Mouse (Mus musculus) lung, embryonic 15.5 days (tissue): ENCODE measurements around the gene Fndc3b. TPM values are rescaled to one million over a fixed set of nuclear protein-coding genes. Genes with fewer than 3 reads are reported as not detected.
"Not testable (repeated sequence)": the region's sequence is repeated elsewhere in the genome, so short reads cannot be mapped to it uniquely, and the experiment has no call there.

Experiments
- ATAC-seq: fragments of 200-750 bp; cut with Nextera tagmentation; 2 replicates; pipeline ENCODE4 v1.8.0; 2017; ENCODE audit warnings: moderate number of reproducible peaks, borderline replicate concordance; ENCODE audit not compliant: low FRiP score, low TSS enrichment; ENCODE audit errors: extremely low read depth
- H3K27ac ChIP-seq: fragments of 300-500 bp; sonication (generic); 2 replicates; pipeline ENCODE4 v1.5.1; 2015; ENCODE audit warnings: moderate library complexity, mild to moderate bottlenecking, inconsistent platforms
- H3K27me3 ChIP-seq: fragments of 300-500 bp; sonication (generic); 2 replicates; pipeline ENCODE4 v1.6.1; 2015; ENCODE audit warnings: inconsistent platforms
- H3K36me3 ChIP-seq: fragments of 300-500 bp; sonication (generic); 2 replicates; pipeline ENCODE4 v1.6.1; 2015; ENCODE audit warnings: inconsistent platforms
- H3K4me1 ChIP-seq: fragments of 300-500 bp; sonication (generic); 2 replicates; pipeline ENCODE4 v1.6.1; 2015; ENCODE audit warnings: inconsistent platforms
- H3K4me2 ChIP-seq: fragments of 300-500 bp; sonication (generic); 2 replicates; pipeline ENCODE4 v1.6.1; 2015; ENCODE audit warnings: inconsistent platforms, mild to moderate bottlenecking, moderate library complexity
- H3K4me3 ChIP-seq: fragments of 300-500 bp; sonication (generic); 2 replicates; pipeline ENCODE4 v1.5.1; 2015; ENCODE audit warnings: mild to moderate bottlenecking, inconsistent platforms
- H3K9ac ChIP-seq: fragments of 300-500 bp; sonication (generic); 2 replicates; pipeline ENCODE4 v1.6.1; 2015; ENCODE audit warnings: inconsistent platforms
- H3K9me3 ChIP-seq: fragments of 300-500 bp; sonication (generic); 2 replicates; pipeline ENCODE4 v1.6.1; 2016; ENCODE audit warnings: inconsistent platforms
- WGBS: fragments of 180-500 bp; shearing (Covaris S2); methylation state at CpG from one replicate; pipeline ENCODE4 v1.1.7; 2015; 5-methylcytosine and 5-hydroxymethylcytosine counted together
- polyA plus RNA-seq: library from polyadenylated mRNA; unstranded; fragments of >200 nt; fragmentation: Nextera tagmentation; extraction: Ambion mirVana; gene quantifications from 2 replicates; pipeline ENCODE4 v1.2.1, GENCODE M21; 2015

The Fndc3b gene
- polyA plus RNA-seq, 1 experiment from 2014 or later, result 35.7 TPM

DNA sequence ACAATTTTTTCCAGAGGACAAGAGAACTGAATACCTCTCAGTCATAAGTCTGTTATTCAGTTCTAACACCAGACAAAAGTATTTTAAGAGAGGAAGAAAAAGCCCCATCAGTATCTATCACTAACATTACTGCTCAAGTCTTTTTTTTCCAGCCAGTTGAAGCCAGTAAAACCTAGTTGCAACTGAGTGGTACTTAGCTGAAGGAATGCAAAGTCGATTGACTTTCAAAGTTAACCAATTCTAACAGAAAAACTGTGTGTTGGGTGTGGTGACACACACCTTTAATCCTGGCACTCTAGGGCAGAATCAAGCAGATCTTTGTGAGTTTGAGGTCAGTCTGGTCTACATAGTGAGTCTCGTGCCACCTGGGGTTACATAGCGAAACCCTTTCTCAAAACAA, 304.7 kb downstream of the Fndc3b start:
- Histone ChIP-seq H3K4me2 (no peak overlapping the region), H3K9me3 (no peaks in the 10 kb centered on the region), H3K36me3 (no peaks in the 10 kb centered on the region), H3K9ac (no peak overlapping the region), H3K27me3 (no peaks in the 10 kb centered on the region), H3K4me1 (no peaks in the 10 kb centered on the region), H3K27ac (no peak overlapping the region), H3K4me3 (no peak overlapping the region)
- 67% methylated on average over 3 of the region's 3 CpGs for WGBS
- ATAC-seq, result no peak

DNA sequence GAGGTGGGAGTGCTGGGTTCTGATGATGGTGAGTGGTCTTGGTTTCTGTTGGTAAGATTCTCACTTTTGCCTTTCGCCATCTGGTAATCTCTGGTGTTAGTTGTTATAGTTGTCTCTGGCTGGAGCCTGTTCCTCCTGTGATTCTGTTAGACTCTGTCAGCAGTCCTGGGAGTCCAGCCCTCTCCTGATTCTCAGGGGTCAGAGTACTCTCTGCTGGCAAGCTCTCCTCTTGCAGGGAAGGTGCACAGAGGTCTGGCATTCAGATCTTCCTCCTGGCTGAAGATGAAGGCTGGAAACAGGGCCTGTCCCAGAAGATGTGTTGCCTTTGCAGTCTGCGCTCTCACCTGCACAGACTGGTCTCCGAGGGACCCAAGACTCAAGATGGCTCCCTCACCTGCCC, 310.1 kb downstream of the Fndc3b start:
- not testable (repeated sequence) for H3K4me2 ChIP-seq, H3K9ac ChIP-seq, H3K36me3 ChIP-seq, H3K27ac ChIP-seq, H3K4me1 ChIP-seq, H3K4me3 ChIP-seq, H3K9me3 ChIP-seq, ATAC-seq, H3K27me3 ChIP-seq
- WGBS, result 95% methylated on average over 3 of the region's 3 CpGs

DNA sequence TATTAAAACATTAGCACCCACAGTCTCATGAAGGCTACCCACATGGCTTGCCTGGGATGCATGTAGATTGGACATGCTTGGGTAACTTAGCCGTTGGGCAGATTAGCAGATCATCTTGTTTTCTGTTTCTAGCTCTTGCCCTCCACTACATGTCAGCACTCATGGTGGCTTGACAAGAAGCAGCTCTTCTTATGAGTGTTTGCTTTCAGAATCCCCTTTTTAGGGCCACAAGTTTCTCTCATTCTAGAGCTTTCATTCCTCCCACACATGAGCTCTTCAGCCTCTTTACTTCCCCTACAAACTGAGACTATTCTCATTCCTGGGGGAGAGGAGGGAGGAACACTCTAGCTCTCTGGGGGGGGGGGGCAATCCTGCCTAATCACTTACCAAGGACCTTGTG, 321.2 kb downstream of the Fndc3b start:
- WGBS, result 72% methylated on average over 1 of the region's 1 CpGs
- H3K4me2 ChIP-seq, result no peak overlapping the region
- H3K9me3 ChIP-seq, result no peaks in the 10 kb centered on the region
- H3K27me3 ChIP-seq, result no peaks in the 10 kb centered on the region
- no peaks in the 10 kb centered on the region for H3K36me3 ChIP-seq
- H3K4me1 ChIP-seq, result no peaks in the 10 kb centered on the region
- H3K27ac ChIP-seq, result no peak overlapping the region
- H3K9ac ChIP-seq, result no peak overlapping the region
- H3K4me3 ChIP-seq, result no peak overlapping the region
- ATAC-seq, result no peak

DNA sequence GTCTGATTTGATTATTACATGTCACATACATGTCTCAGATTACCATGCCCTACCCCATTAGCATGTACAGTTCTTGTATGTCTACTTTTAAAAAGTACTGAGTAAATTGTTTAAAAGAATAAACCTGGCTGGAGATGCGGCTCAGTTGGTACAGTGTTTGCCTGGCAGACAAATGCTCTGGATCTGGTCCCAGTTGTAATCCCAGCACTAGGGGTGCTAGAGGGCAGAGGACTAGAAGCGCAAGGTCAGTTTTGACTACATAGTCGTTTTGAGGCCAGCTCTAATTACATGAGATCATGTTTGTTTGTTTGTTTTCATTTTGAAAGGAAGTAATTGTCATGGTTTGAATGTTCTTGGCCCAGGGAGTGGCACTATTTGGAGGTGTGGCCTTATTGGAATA, 326.3 kb downstream of the Fndc3b start:
- WGBS, result 56% methylated on average over 3 of the region's 3 CpGs
- no peaks in the 10 kb centered on the region for H3K4me1 ChIP-seq
- no peaks in the 10 kb centered on the region for H3K9me3 ChIP-seq
- no peaks in the 10 kb centered on the region for H3K27me3 ChIP-seq
- no peaks in the 10 kb centered on the region for H3K36me3 ChIP-seq
- no peak overlapping the region for H3K4me3 ChIP-seq
- no peak overlapping the region for H3K27ac ChIP-seq
- no peak overlapping the region for H3K9ac ChIP-seq
- ATAC-seq, result no peak
- no peak overlapping the region for H3K4me2 ChIP-seq

DNA sequence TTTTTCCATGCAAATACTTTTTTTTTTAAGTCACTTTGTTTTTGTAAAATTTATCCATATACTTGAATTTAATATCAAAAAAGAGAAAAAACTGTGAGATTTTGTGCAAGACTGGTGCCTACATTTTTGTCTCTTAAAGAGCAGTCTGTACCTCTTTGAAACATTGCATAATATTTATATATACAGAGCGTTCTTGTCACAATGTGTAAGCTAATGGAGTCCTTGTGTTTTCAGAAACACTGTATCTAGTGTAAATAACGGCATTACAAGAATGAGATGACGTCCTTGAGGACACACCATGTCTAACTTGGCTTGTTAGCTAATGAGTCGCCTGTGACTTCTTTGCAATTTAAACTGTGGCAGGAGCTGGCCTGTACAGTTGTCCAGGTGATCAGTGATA, 333.2 kb downstream of the Fndc3b start:
- no peak overlapping the region for H3K9ac ChIP-seq
- no peaks in the 10 kb centered on the region for H3K4me1 ChIP-seq
- peaks cover 18% of the 10 kb centered on the region for H3K27me3 ChIP-seq
- H3K9me3 ChIP-seq, result no peaks in the 10 kb centered on the region
- H3K27ac ChIP-seq, result no peak overlapping the region
- H3K4me2 ChIP-seq, result no peak overlapping the region
- no peaks in the 10 kb centered on the region for H3K36me3 ChIP-seq
- WGBS, result 40% methylated on average over 4 of the region's 4 CpGs
- ATAC-seq, result no peak; the same call in 1 of the 2 replicates
- no peak overlapping the region for H3K4me3 ChIP-seq

DNA sequence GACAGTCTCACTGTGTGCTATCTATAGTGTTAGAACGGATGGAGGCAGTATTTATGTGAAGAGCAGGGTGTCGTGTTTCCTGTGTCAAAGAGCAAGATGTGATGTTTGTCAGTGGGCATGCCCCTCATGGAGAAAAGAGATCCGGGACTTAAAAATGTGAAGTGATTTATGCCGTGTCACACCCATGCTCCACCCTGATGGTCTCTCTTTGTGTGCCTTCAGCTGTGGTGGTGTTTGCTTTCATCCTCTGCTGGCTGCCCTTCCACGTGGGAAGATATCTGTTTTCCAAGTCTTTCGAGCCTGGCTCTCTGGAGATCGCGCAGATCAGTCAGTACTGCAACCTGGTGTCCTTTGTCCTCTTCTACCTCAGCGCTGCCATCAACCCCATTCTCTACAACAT, 336.7 kb downstream of the Fndc3b start:
- peaks cover 7% of the 10 kb centered on the region; the same call in 1 of the 2 replicates for H3K4me1 ChIP-seq
- no peaks in the 10 kb centered on the region for H3K36me3 ChIP-seq
- H3K9me3 ChIP-seq, result no peaks in the 10 kb centered on the region
- H3K4me3 ChIP-seq, result no peak overlapping the region
- H3K9ac ChIP-seq, result no peak overlapping the region
- peaks cover 54% of the 10 kb centered on the region for H3K27me3 ChIP-seq
- no peak overlapping the region for H3K27ac ChIP-seq
- no peak for ATAC-seq
- WGBS, result 39% methylated on average over 9 of the region's 9 CpGs
- H3K4me2 ChIP-seq, result no peak overlapping the region

DNA sequence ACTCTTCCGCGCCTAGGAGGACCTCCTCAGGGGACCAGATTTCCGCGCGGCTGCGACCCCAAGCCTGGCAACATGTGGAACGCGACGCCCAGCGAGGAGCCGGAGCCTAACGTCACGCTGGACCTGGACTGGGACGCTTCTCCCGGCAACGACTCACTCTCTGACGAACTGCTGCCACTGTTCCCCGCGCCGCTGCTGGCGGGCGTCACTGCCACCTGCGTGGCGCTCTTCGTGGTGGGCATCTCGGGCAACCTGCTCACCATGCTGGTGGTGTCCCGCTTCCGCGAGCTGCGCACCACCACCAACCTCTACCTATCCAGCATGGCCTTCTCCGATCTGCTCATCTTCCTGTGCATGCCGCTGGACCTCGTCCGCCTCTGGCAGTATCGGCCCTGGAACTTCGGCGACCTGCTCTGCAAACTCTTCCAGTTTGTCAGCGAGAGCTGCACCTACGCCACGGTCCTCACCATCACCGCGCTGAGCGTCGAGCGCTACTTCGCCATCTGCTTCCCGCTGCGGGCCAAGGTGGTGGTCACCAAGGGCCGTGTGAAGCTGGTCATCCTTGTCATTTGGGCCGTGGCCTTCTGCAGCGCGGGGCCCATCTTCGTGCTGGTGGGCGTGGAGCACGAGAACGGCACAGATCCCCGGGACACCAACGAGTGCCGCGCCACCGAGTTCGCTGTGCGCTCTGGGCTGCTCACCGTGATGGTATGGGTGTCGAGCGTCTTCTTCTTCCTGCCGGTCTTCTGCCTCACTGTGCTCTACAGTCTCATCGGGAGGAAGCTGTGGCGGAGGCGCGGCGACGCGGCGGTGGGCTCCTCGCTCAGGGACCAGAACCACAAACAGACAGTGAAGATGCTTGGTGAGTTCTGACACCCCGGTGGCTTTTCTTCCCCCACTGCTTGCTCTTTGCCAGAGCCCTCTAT, 339.1 kb downstream of the Fndc3b start:
- H3K9ac ChIP-seq, result no peak overlapping the region
- H3K4me1 ChIP-seq, result peaks cover 7% of the 10 kb centered on the region; the same call in 1 of the 2 replicates
- peak overlapping the region; percentile 40 for H3K4me2 ChIP-seq
- no peak overlapping the region for H3K27ac ChIP-seq
- no peaks in the 10 kb centered on the region for H3K9me3 ChIP-seq
- H3K36me3 ChIP-seq, result no peaks in the 10 kb centered on the region
- peaks cover 59% of the 10 kb centered on the region for H3K27me3 ChIP-seq
- under 1% methylated on average over 74 of the region's 77 CpGs for WGBS
- no peak for ATAC-seq
- H3K4me3 ChIP-seq, result peak overlapping the region; percentile 8; the same call in 1 of the 2 replicates

DNA sequence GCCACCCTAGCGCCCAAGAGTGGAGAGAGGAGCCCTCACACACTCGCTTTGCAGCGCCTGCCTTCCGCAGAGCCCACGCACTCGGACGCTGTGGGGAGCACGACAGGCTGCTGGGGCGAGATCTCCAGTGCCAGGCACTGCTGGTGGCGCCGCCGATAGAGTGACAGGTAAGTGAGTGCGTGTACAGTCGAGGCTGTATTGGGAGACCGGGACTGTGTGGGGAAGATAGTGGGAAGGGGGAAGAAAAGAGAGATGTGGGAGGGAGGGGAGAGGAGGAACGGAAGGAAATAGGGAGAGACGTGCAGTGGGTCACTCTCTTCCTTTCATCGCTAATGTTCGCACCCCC, 339.9 kb downstream of the Fndc3b start, which contains the start of gene Ghsr:
Gene Ghsr (plus strand): TSS at position 76 of the 346 bp plus-strand sequence.
- no peaks in the 10 kb centered on the region for H3K36me3 ChIP-seq
- H3K9ac ChIP-seq, result no peak within 1 kb of the TSS
- no peak for ATAC-seq
- H3K27me3 ChIP-seq, result peaks cover 59% of the 10 kb centered on the region
- peaks cover 7% of the 10 kb centered on the region; the same call in 1 of the 2 replicates for H3K4me1 ChIP-seq
- H3K4me3 ChIP-seq, result peak within 1 kb of the TSS; percentile 8; the same call in 1 of the 2 replicates
- no peaks in the 10 kb centered on the region for H3K9me3 ChIP-seq
- H3K4me2 ChIP-seq, result peak within 1 kb of the TSS; percentile 40
- 1% methylated on average over 19 of the region's 19 CpGs for WGBS
- no peak within 1 kb of the TSS for H3K27ac ChIP-seq

DNA sequence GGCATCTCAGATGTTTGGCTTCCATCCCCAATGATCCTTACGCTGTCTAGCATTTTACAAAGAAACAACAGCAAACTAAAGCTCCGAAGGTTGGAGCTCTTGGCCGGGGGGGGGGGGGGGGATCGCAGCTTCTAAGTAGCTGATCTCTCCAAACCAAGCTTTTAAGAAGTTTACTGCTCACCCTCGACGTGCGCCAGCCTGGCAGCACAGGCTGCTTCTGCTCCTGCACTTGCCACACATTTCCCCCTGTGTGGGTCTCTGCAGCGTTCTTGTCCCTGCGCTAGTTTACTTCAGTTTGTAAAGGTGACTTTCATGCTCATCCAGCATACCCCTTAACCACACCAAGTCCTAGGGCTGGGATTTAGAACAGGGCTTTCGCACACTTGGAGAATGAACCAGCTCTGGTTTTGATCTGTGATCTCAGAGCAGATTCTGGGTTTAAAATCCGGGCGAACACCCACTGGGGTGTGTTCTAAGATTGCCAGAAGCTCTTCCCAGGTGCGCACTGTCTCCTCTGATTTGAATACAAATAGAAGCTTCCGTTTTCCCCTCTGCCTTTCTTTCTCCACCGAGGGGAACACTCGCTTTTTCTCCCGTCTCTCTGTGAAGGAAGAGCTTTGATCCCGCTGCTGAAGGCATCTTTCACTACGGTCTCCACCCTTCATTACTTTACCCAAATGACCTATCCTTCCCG, 340.4 kb downstream of the Fndc3b start:
- H3K9me3 ChIP-seq, result no peaks in the 10 kb centered on the region
- ATAC-seq, result no peak
- H3K4me1 ChIP-seq, result peaks cover 7% of the 10 kb centered on the region; the same call in 1 of the 2 replicates
- H3K4me3 ChIP-seq, result no peak overlapping the region
- H3K27ac ChIP-seq, result no peak overlapping the region
- 6% methylated on average over 20 of the region's 20 CpGs for WGBS
- H3K27me3 ChIP-seq, result peaks cover 59% of the 10 kb centered on the region
- H3K9ac ChIP-seq, result no peak overlapping the region
- no peaks in the 10 kb centered on the region for H3K36me3 ChIP-seq
- H3K4me2 ChIP-seq, result peak overlapping the region; percentile 40; the same call in 1 of the 2 replicates

DNA sequence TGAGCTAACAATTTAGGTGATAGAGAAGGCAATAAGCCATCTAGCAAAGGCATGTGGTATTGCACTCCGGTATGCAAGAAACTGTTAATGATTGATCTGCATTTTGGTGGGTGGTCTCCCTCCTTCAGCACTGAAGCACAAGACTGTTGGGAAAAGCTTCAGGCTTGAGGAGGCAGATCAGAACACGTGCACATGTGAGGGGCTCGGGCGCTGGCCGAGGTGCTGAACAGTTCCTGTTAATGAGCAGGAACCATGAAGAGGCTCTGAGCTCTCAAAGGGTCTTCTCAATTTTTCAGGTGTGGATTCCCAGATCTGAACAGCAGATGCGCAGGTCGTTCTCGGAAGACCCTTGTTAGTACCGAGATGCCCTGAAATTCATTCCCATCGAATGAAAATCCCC, 341.0 kb downstream of the Fndc3b start:
- ATAC-seq, result no peak

More for the DNA sequence above, 341.0 kb downstream of the Fndc3b start:
- H3K27me3 ChIP-seq, result peaks cover 57% of the 10 kb centered on the region
- WGBS, result 7% methylated on average over 10 of the region's 10 CpGs
- no peaks in the 10 kb centered on the region for H3K9me3 ChIP-seq
- H3K9ac ChIP-seq, result no peak overlapping the region
- H3K27ac ChIP-seq, result no peak overlapping the region
- no peak overlapping the region for H3K4me3 ChIP-seq
- no peaks in the 10 kb centered on the region for H3K36me3 ChIP-seq
- peaks cover 7% of the 10 kb centered on the region; the same call in 1 of the 2 replicates for H3K4me1 ChIP-seq
- no peak overlapping the region for H3K4me2 ChIP-seq
